Mouse (Mus musculus): Measurements from ENCODE around the gene Fyb. TPM values are rescaled to one million over a fixed set of nuclear protein-coding genes. Genes with fewer than 3 reads are reported as not detected.

The Fyb gene
- polyA plus RNA-seq, 1 experiment: 5.7 TPM

DNA sequence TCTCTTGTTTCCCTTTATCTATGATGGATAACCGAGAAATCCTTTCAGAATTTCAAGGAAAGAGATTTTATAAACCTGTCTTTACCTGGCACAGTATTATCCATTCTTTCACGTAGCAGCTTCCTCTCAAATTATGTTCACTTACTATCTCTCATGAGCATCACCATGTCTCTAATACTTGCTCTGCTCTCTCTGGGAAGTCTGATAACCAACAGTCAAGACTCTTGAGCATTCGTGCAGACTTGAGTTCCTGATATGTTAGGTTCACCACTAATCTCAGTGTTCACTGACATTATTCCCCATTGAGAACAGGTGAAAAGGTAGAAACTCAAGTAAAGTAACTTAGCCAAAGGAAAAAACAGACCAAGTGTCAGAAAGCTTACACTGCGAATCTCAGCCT lies 34.9 kb downstream of the Fyb start:
- Histone ChIP-seq H3K4me1 (ENCODE audit: control insufficient read depth, insufficient read depth, low read length) (peaks cover 3% of the 10 kb centered on the region; the same call in 1 of the 2 replicates), H3K4me3 (ENCODE audit: insufficient read depth, low read length) (no peak overlapping the region), H3K27ac (ENCODE audit: insufficient read depth, low read length) (no peak overlapping the region)
- TF ChIP-seq CTCF (IDR thresholded peaks at IDR 0.05; ENCODE audit: borderline replicate concordance, insufficient read depth, low read length): no peak
- TF ChIP-seq POLR2A (IDR thresholded peaks at IDR 0.05; ENCODE audit: low read depth, low read length): no peak

DNA sequence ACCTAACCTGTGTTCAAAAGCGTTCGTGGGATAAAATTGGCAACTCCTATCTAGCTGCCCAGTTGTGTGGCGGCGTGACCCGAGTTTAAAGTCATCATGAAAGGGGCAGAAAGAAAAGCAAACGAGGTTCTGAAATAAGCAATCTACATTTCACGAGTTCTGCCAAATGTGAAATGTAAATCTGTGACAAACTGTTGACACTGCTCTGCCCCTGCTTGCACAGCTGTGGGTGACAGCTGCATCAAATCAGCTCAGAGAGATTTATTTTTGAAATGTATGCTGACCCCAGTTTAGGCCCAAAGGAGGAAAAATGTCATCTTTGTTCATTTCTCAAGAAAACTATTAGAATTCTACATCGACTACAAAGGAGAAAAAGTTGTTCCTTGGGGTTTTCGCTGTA lies 36.5 kb downstream of the Fyb start:
- no peak for TF ChIP-seq POLR2A (IDR thresholded peaks at IDR 0.05; ENCODE audit: low read depth, low read length)
- TF ChIP-seq CTCF (IDR thresholded peaks at IDR 0.05; ENCODE audit: borderline replicate concordance, insufficient read depth, low read length): no peak
- H3K4me1 ChIP-seq (ENCODE audit: control insufficient read depth, insufficient read depth, low read length): peaks cover 3% of the 10 kb centered on the region; the same call in 1 of the 2 replicates
- no peak overlapping the region for H3K4me3 ChIP-seq (ENCODE audit: insufficient read depth, low read length)
- no peak overlapping the region for H3K27ac ChIP-seq (ENCODE audit: insufficient read depth, low read length)

DNA sequence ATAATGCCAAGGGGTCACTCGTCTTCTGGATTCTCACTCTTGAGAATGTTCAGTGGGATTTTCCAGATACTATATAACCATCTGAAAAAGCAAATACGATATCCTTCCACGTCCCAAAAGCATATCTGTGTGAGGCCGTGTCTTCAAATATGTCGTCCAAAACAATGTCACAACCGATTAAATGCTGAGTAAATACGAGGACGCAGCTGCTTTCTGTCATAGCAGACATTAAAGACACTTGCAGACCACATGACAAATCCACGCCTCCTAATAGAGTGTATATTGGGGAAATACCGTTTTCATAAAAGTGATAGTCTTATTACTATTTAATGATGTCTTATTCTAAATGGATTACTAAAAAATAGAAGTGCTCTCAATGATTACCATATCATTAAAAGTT lies 38.0 kb downstream of the Fyb start:
- Histone ChIP-seq H3K4me1 (ENCODE audit: control insufficient read depth, insufficient read depth, low read length) (peaks cover 3% of the 10 kb centered on the region; the same call in 1 of the 2 replicates), H3K27ac (ENCODE audit: insufficient read depth, low read length) (no peak overlapping the region), H3K4me3 (ENCODE audit: insufficient read depth, low read length) (no peak overlapping the region)
- no peak for TF ChIP-seq POLR2A (IDR thresholded peaks at IDR 0.05; ENCODE audit: low read depth, low read length)
- no peak for TF ChIP-seq CTCF (IDR thresholded peaks at IDR 0.05; ENCODE audit: borderline replicate concordance, insufficient read depth, low read length)

DNA sequence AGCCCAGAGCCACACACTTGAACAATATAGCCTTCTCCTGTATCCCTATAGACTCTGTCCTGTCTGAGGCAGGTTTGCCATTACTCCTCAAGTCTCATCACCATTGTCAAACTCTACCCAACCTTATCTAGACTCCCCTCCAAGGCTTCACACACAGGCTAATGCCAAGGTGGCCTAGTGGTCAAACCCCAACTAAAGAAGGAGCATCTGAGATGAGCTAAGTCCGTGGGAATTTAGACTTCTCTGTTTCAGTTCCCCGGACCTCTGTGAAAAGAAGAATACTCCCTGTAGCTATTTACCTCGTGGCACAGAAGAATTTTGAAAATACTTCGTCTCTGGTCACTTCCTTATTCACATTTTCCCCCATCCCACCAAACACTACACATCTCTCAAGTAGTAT lies 39.5 kb downstream of the Fyb start:
- H3K4me1 ChIP-seq (ENCODE audit: control insufficient read depth, insufficient read depth, low read length): peaks cover 3% of the 10 kb centered on the region; the same call in 1 of the 2 replicates
- H3K4me3 ChIP-seq (ENCODE audit: insufficient read depth, low read length): no peak overlapping the region
- H3K27ac ChIP-seq (ENCODE audit: insufficient read depth, low read length): no peak overlapping the region
- TF ChIP-seq CTCF (IDR thresholded peaks at IDR 0.05; ENCODE audit: borderline replicate concordance, insufficient read depth, low read length) (no peak), POLR2A (IDR thresholded peaks at IDR 0.05; ENCODE audit: low read depth, low read length) (no peak)

DNA sequence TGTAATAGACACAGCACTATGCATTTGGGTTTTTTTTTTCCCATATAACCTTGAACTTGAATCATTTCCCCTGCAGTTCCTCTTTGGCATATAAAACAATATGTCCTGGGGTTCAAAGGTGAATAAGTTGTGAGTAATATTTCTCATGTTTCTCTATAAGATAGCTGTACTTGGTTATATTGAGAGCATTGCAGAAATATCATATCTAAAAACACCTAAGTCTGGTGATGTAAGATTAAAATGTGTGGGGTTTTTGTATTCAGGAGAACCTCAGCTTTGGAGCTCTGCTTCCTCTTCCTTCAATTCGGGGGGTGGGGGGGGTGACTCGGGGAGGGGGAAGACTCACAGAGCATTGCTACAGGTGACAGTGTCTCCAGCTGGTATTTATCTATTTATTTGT lies 40.0 kb downstream of the Fyb start:
- no peak for TF ChIP-seq CTCF (IDR thresholded peaks at IDR 0.05; ENCODE audit: borderline replicate concordance, insufficient read depth, low read length)
- TF ChIP-seq POLR2A (IDR thresholded peaks at IDR 0.05; ENCODE audit: low read depth, low read length): no peak
- Histone ChIP-seq H3K27ac (ENCODE audit: insufficient read depth, low read length) (no peak overlapping the region), H3K4me3 (ENCODE audit: insufficient read depth, low read length) (no peak overlapping the region), H3K4me1 (ENCODE audit: control insufficient read depth, insufficient read depth, low read length) (peaks cover 3% of the 10 kb centered on the region; the same call in 1 of the 2 replicates)

DNA sequence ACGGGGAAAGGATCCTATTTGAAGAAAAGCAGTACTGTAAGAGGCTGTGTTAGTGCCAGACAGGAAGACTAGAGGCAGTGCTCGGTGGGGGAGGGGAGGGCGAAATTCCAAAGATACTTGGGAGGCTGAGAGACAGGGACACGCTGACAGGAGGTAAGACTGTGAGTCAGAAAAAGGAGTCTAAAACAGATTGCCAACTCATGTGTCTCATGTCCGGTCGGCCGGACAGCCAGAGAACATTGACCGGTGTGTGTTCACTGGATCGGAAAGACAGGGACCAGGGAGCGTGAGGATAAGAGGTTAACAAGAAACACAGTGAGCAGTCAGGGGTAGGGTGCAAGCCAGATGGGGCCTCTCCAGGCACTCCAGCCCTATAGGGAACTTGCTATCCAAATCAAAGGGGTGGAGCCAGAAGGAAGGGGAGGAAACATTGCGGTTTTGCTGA lies 42.3 kb downstream of the Fyb start:
- Histone ChIP-seq H3K4me1 (ENCODE audit: control insufficient read depth, insufficient read depth, low read length) (no peaks in the 10 kb centered on the region; the same call in none of the 2 replicates), H3K27ac (ENCODE audit: insufficient read depth, low read length) (peak overlapping the region; percentile 77), H3K4me3 (ENCODE audit: insufficient read depth, low read length) (no peak overlapping the region; the same call in 1 of the 2 replicates)
- peak; percentile 58 for TF ChIP-seq POLR2A (IDR thresholded peaks at IDR 0.05; ENCODE audit: low read depth, low read length)
- TF ChIP-seq CTCF (IDR thresholded peaks at IDR 0.05; ENCODE audit: borderline replicate concordance, insufficient read depth, low read length): no peak

DNA sequence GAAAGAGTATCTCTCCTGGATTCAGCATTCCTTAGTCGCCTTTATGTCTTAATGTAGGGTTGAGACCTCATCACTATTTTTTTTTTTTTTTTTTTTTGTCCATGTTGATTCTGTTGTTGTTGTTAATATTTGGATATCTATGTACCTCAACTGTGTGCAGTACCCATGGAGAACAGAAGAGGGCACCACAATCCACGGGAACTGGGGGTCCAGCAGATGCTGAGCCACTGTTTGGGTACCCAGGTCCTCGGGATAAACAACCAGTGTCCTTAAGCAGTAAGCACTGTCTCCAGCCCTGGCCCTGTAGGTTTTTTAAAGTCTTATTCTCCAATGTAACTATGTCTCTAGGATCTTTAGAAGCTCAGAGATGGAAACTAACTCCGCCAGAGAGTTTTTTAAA lies 43.2 kb downstream of the Fyb start:
- no peaks in the 10 kb centered on the region; the same call in none of the 2 replicates for H3K4me1 ChIP-seq (ENCODE audit: control insufficient read depth, insufficient read depth, low read length)
- TF ChIP-seq CTCF (IDR thresholded peaks at IDR 0.05; ENCODE audit: borderline replicate concordance, insufficient read depth, low read length) (no peak), POLR2A (IDR thresholded peaks at IDR 0.05; ENCODE audit: low read depth, low read length) (no peak)
- H3K27ac ChIP-seq (ENCODE audit: insufficient read depth, low read length): peak overlapping the region; percentile 77; the same call in 1 of the 2 replicates

DNA sequence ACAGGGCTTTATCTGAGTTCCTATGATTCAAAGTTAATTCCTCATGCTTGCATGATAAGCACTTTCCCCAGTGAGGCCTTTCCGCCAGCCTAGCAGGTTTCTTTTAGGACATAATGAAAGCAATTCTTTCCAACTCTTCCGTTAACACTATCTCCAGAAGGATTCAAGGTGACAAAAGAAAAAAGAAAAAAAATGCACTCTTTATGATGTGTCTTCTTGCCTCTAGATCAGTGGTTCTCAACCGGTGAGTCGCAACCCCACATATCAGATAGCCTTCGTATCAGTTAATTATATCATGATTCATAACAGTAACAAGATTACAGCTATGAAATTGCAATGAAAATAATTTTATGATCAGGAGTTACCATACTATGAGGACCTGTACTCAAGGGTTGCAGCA lies 45.3 kb downstream of the Fyb start:
- H3K27ac ChIP-seq (ENCODE audit: insufficient read depth, low read length): no peak overlapping the region
- H3K4me3 ChIP-seq (ENCODE audit: insufficient read depth, low read length): no peak overlapping the region
- no peaks in the 10 kb centered on the region; the same call in none of the 2 replicates for H3K4me1 ChIP-seq (ENCODE audit: control insufficient read depth, insufficient read depth, low read length)
- TF ChIP-seq POLR2A (IDR thresholded peaks at IDR 0.05; ENCODE audit: low read depth, low read length) (no peak), CTCF (IDR thresholded peaks at IDR 0.05; ENCODE audit: borderline replicate concordance, insufficient read depth, low read length) (no peak)

More for the DNA sequence above, 43.2 kb downstream of the Fyb start:
- H3K4me3 ChIP-seq (ENCODE audit: insufficient read depth, low read length): no peak overlapping the region

DNA sequence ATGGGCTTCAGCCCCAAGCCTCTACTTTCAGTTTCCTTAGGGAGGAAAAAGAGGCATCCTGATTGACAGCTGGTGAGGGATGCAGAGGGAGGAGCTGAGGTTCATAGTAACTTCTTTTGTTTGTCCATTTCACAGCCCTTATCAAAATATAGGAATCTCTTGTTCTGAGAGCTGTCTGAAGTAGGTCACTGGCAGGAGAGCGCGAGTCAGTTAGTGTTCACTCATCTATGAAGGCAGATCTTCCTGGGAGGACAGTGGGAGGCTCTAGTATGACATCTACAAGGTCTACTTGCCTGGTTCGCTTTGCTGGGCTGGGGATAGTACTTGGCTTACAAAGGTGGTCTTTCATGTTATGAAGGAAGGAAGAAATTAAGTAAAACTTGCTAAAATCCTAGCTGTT lies 46.0 kb downstream of the Fyb start:
- TF ChIP-seq POLR2A (IDR thresholded peaks at IDR 0.05; ENCODE audit: low read depth, low read length) (no peak), CTCF (IDR thresholded peaks at IDR 0.05; ENCODE audit: borderline replicate concordance, insufficient read depth, low read length) (no peak)
- H3K4me1 ChIP-seq (ENCODE audit: control insufficient read depth, insufficient read depth, low read length): no peaks in the 10 kb centered on the region; the same call in none of the 2 replicates

DNA sequence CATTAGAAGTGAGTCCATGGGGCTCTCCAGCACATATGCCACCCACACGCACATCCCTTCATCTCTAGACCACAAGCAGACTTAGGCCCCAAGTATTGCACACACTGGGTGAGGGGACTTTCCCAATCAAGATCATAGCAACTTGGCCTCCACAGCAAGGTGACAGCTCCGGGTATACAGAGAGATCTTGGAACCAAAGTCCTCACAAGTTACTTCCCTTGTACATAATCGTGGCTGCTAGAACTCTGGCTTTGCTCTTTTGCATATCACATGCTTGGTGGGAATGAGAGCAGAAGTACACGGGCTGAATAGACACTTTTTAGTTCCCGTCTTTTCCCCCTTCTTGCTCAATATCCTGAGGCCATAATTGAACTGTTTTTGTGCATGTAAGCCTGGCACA lies 46.4 kb downstream of the Fyb start:
- TF ChIP-seq POLR2A (IDR thresholded peaks at IDR 0.05; ENCODE audit: low read depth, low read length) (no peak), CTCF (IDR thresholded peaks at IDR 0.05; ENCODE audit: borderline replicate concordance, insufficient read depth, low read length) (no peak)
- no peak overlapping the region for H3K27ac ChIP-seq (ENCODE audit: insufficient read depth, low read length)
- no peak overlapping the region for H3K4me3 ChIP-seq (ENCODE audit: insufficient read depth, low read length)

More for the DNA sequence above, 46.0 kb downstream of the Fyb start:
- Histone ChIP-seq H3K4me3 (ENCODE audit: insufficient read depth, low read length) (no peak overlapping the region), H3K27ac (ENCODE audit: insufficient read depth, low read length) (no peak overlapping the region)

More for the DNA sequence above, 46.4 kb downstream of the Fyb start:
- H3K4me1 ChIP-seq (ENCODE audit: control insufficient read depth, insufficient read depth, low read length): no peaks in the 10 kb centered on the region; the same call in none of the 2 replicates

Measured in embryonic fibroblast, embryonic 13.5 days (primary cell).